Mouse (Mus musculus): ENCODE measurements at regions not wholly inside any gene's neighbourhood (a gene's known extent, or its start where the extent isn't known, plus 50 kb on each side); places are given as distances from the start of the nearest gene placed in this dataset.

- ATAC-seq = no peak
- Histone ChIP-seq H3K27me3 (no peaks in the 10 kb centered on the region), H3K9me3 (replicated peaks) (no peaks in the 10 kb centered on the region), H3K4me2 (no peak overlapping the region), H3K4me3 (no peak overlapping the region), H3K4me1 (no peaks in the 10 kb centered on the region), H3K36me3 (ENCODE audit: poor library complexity, severe bottlenecking) (no peaks in the 10 kb centered on the region), H3K9ac (no peak overlapping the region), H3K27ac (no peak overlapping the region)
- WGBS = 89% methylated on average over 10 of the region's 10 CpGs
These were observed 198.5 kb downstream of the Actr3 start for GRCm38 (mm10) chr1:125236948-125237594.

GRCm38 (mm10) chr1:125234747-125235146 is 200.8 kb downstream of the Actr3 start:
- Histone ChIP-seq H3K27me3 (no peaks in the 10 kb centered on the region), H3K27ac (no peak overlapping the region), H3K36me3 (ENCODE audit: poor library complexity, severe bottlenecking) (no peaks in the 10 kb centered on the region), H3K4me3 (no peak overlapping the region), H3K9ac (no peak overlapping the region), H3K4me1 (no peaks in the 10 kb centered on the region), H3K4me2 (no peak overlapping the region), H3K9me3 (replicated peaks) (no peaks in the 10 kb centered on the region)
- ATAC-seq = no peak
- 80% methylated on average over 2 of the region's 2 CpGs for WGBS

- WGBS = 91% methylated on average over 10 of the region's 10 CpGs
- Histone ChIP-seq H3K4me1 (no peaks in the 10 kb centered on the region), H3K9ac (no peak overlapping the region), H3K4me3 (no peak overlapping the region), H3K27ac (no peak overlapping the region), H3K36me3 (ENCODE audit: poor library complexity, severe bottlenecking) (no peaks in the 10 kb centered on the region), H3K27me3 (no peaks in the 10 kb centered on the region), H3K4me2 (no peak overlapping the region), H3K9me3 (replicated peaks) (no peaks in the 10 kb centered on the region)
- no peak for ATAC-seq
These were observed 212.2 kb downstream of the Actr3 start for GRCm38 (mm10) chr1:125223370-125223769.

GRCm38 (mm10) chr1:125216192-125216591 is 219.3 kb downstream of the Actr3 start:
- H3K9me3 ChIP-seq (replicated peaks) = no peaks in the 10 kb centered on the region
- H3K9ac ChIP-seq = no peak overlapping the region
- 62% methylated on average over 6 of the region's 6 CpGs for WGBS
- H3K4me1 ChIP-seq = no peaks in the 10 kb centered on the region
- ATAC-seq = peak; percentile 48; the same call in 1 of the 2 replicates
- no peaks in the 10 kb centered on the region for H3K36me3 ChIP-seq (ENCODE audit: poor library complexity, severe bottlenecking)
- no peak overlapping the region for H3K4me3 ChIP-seq
- H3K4me2 ChIP-seq = no peak overlapping the region
- H3K27me3 ChIP-seq = no peaks in the 10 kb centered on the region
- no peak overlapping the region for H3K27ac ChIP-seq

- Histone ChIP-seq H3K4me1 (no peaks in the 10 kb centered on the region), H3K27me3 (no peaks in the 10 kb centered on the region), H3K9ac (no peak overlapping the region), H3K36me3 (ENCODE audit: poor library complexity, severe bottlenecking) (no peaks in the 10 kb centered on the region), H3K4me2 (no peak overlapping the region), H3K9me3 (replicated peaks) (no peaks in the 10 kb centered on the region), H3K4me3 (no peak overlapping the region), H3K27ac (no peak overlapping the region)
- WGBS = 64% methylated on average over 1 of the region's 1 CpGs
- no peak for ATAC-seq
These were observed 248.4 kb downstream of the Actr3 start for GRCm38 (mm10) chr1:125187091-125187490.

GRCm38 (mm10) chr1:125176124-125176937 is 259.2 kb downstream of the Actr3 start:
- ATAC-seq = no peak
- Histone ChIP-seq H3K9ac (no peak overlapping the region), H3K36me3 (ENCODE audit: poor library complexity, severe bottlenecking) (no peaks in the 10 kb centered on the region), H3K4me1 (no peaks in the 10 kb centered on the region), H3K4me2 (no peak overlapping the region), H3K27me3 (no peaks in the 10 kb centered on the region), H3K27ac (no peak overlapping the region), H3K4me3 (no peak overlapping the region), H3K9me3 (replicated peaks) (no peaks in the 10 kb centered on the region)
- WGBS = 90% methylated on average over 15 of the region's 15 CpGs

GRCm38 (mm10) chr1:125174725-125175124 is 260.8 kb downstream of the Actr3 start:
- Histone ChIP-seq H3K27ac (no peak overlapping the region), H3K4me3 (no peak overlapping the region), H3K9me3 (replicated peaks) (no peaks in the 10 kb centered on the region), H3K36me3 (ENCODE audit: poor library complexity, severe bottlenecking) (no peaks in the 10 kb centered on the region), H3K4me2 (no peak overlapping the region), H3K9ac (no peak overlapping the region), H3K27me3 (no peaks in the 10 kb centered on the region), H3K4me1 (no peaks in the 10 kb centered on the region)
- no peak for ATAC-seq
- WGBS = 94% methylated on average over 13 of the region's 13 CpGs

- Histone ChIP-seq H3K4me1 (no peaks in the 10 kb centered on the region), H3K4me2 (no peak overlapping the region), H3K4me3 (no peak overlapping the region), H3K27me3 (no peaks in the 10 kb centered on the region), H3K9me3 (replicated peaks) (no peaks in the 10 kb centered on the region), H3K36me3 (ENCODE audit: poor library complexity, severe bottlenecking) (no peaks in the 10 kb centered on the region), H3K9ac (no peak overlapping the region), H3K27ac (no peak overlapping the region)
- 11% methylated on average over 1 of the region's 1 CpGs for WGBS
- ATAC-seq = peak; percentile 55
These were observed 263.1 kb downstream of the Actr3 start for GRCm38 (mm10) chr1:125172474-125172873.

GRCm38 (mm10) chr1:125165226-125165625 is 270.3 kb downstream of the Actr3 start:
- 91% methylated on average over 1 of the region's 1 CpGs for WGBS
- Histone ChIP-seq H3K4me1 (no peaks in the 10 kb centered on the region), H3K36me3 (ENCODE audit: poor library complexity, severe bottlenecking) (no peaks in the 10 kb centered on the region), H3K27me3 (no peaks in the 10 kb centered on the region), H3K4me3 (no peak overlapping the region), H3K4me2 (no peak overlapping the region), H3K27ac (no peak overlapping the region), H3K9ac (no peak overlapping the region), H3K9me3 (replicated peaks) (no peaks in the 10 kb centered on the region)
- no peak for ATAC-seq

- Histone ChIP-seq H3K4me1 (no peaks in the 10 kb centered on the region), H3K9ac (no peak overlapping the region), H3K9me3 (replicated peaks) (no peaks in the 10 kb centered on the region), H3K27me3 (no peaks in the 10 kb centered on the region), H3K4me3 (no peak overlapping the region), H3K4me2 (no peak overlapping the region), H3K36me3 (ENCODE audit: poor library complexity, severe bottlenecking) (no peaks in the 10 kb centered on the region), H3K27ac (no peak overlapping the region)
- 76% methylated on average over 4 of the region's 4 CpGs for WGBS
- no peak for ATAC-seq
These were observed 277.0 kb downstream of the Actr3 start for GRCm38 (mm10) chr1:125158481-125158880.

GRCm38 (mm10) chr1:125156093-125156492 is 279.4 kb downstream of the Actr3 start:
- H3K27ac ChIP-seq = no peak overlapping the region
- H3K4me2 ChIP-seq = no peak overlapping the region
- no peaks in the 10 kb centered on the region for H3K27me3 ChIP-seq
- 96% methylated on average over 2 of the region's 2 CpGs for WGBS
- H3K36me3 ChIP-seq (ENCODE audit: poor library complexity, severe bottlenecking) = no peaks in the 10 kb centered on the region
- no peaks in the 10 kb centered on the region for H3K4me1 ChIP-seq
- H3K9me3 ChIP-seq (replicated peaks) = no peaks in the 10 kb centered on the region
- no peak for ATAC-seq
- H3K4me3 ChIP-seq = no peak overlapping the region
- no peak overlapping the region for H3K9ac ChIP-seq

GRCm38 (mm10) chr1:125149817-125150216 is 285.7 kb downstream of the Actr3 start:
- ATAC-seq = no peak
- H3K27me3 ChIP-seq = no peaks in the 10 kb centered on the region
- no peak overlapping the region for H3K4me3 ChIP-seq
- no peaks in the 10 kb centered on the region for H3K9me3 ChIP-seq (replicated peaks)
- no peak overlapping the region for H3K4me2 ChIP-seq
- H3K9ac ChIP-seq = no peak overlapping the region
- H3K4me1 ChIP-seq = no peaks in the 10 kb centered on the region
- no peak overlapping the region for H3K27ac ChIP-seq
- H3K36me3 ChIP-seq (ENCODE audit: poor library complexity, severe bottlenecking) = no peaks in the 10 kb centered on the region
